Mouse (Mus musculus): Measurements from ENCODE around the gene Lingo1.

- TF ChIP-seq POLR2A (IDR thresholded peaks at IDR 0.05; ENCODE audit: borderline replicate concordance, low read depth, low read length): no peak
- TF ChIP-seq CTCF (IDR thresholded peaks at IDR 0.05; ENCODE audit: low read depth, low read length): no peak
Observed at GRCm38 (mm10) chr9:56757791-56758190, 38.5 kb downstream of the Lingo1 start.

Data from bone marrow macrophage, adult 2 months (primary cell).